Mouse (Mus musculus): Measurements from ENCODE around the gene Pheta2.

DNA sequence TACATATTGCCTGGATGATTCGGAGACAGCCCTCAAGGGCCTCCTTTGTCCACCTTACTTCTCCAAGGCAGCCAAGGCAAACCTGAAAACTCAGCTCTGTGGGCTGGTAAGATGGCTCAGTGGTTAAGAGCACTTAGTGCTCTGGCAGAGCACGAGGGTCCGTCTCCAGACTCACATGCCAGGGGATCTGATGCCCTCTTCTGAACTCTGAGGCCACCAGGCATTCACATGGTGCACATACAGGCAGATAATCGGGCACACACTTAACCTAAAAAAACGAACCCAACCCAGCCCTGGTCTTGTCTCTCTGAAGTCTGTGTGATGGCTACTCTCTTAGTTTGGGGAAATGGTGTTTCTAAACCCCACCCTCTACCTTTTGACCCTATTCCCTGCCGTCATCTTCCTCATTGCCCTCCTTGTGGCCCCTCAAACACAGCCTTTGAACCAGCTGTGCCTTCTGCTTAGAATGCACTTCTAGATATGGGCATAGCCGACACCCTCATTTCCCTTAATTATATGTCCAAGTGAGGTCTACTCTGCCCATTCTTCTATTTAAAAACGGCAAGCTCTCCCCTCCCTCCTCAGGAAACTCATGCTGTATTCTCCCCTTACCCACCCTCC, 1.0 kb downstream of the Pheta2 start:
- TF ChIP-seq CTCF (IDR thresholded peaks at IDR 0.05; ENCODE audit: low read depth, low read length) (no peak), POLR2A (IDR thresholded peaks at IDR 0.05; ENCODE audit: borderline replicate concordance, low read depth, low read length) (no peak)
